In the genomic region with DNA sequence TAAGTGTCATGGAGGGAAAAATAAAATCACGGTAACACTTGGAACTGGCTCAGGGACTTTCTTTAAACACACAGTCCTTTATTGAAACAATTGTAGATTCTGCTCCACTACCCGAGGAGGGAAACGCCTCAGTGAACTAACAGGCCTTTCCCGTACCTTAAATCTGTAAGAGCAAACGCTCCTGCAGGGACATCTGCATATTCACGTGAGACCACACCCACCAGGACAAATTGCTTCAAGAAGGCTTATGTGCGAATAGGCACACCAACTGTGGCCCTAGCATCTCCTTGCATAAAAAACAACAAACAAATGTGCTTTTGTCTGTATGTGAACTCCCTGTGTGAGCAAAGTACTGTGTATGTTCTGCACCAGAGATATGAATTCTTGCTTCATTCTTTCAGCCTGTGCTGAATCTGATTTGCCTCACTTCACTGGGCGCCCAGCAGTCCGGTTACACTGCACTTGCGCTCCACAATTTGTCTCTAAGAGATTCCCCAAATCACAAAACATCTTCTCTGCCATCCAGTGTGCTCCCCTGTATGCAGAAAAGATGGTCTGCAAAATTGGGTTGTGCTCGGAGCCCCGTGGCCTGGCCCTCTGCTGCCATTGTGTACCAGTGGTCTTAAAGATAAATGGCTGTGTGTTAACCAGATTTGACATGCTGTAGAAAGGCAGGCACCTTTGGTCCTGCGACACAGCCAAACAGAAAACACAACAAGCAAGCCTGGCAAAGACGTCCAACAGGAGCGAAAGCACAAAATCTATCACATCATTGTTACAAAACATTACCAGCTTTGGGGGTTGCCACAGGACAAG, we compare ENCODE assay signal across 9 mouse cellular contexts. TPM values are rescaled to one million over a fixed set of nuclear protein-coding genes. Genes with fewer than 3 reads are reported as not detected.
DNase-seq lines count a peak whose midpoint lies in the region; ATAC-seq and TF ChIP-seq lines count a peak whose summit lies in the region.
"Had no signal": no experiment of that assay in that cellular context is flagged by ENCODE, and none has a peak within 500 bp of the region (broad histone marks: within the 10 kb centered on the region; RNA-seq: fewer than 3 reads in every experiment).

No protein-coding gene starts in this region.

- H3K9me3 ChIP-seq in hindbrain, embryonic 16.5 days (ENCODE audit: control insufficient read depth, low read length) = no peaks in the 10 kb centered on the region
- H3K9me3 ChIP-seq: liver, embryonic 12.5 days had no signal

- intact Hi-C loops in gastrocnemius, adult 2 months (cut with DNase I) = no loop called here

- peak overlapping the region; percentile 25 for H3K27ac ChIP-seq in gastrocnemius, adult 2 months
- peak overlapping the region; percentile 27 for H3K27ac ChIP-seq in hindbrain, embryonic 16.5 days (ENCODE audit: low read depth, low read length)
- H3K27ac ChIP-seq: liver, embryonic 12.5 days had no signal

- 22% methylated on average over 15 of the region's 15 CpGs for WGBS in hindbrain, embryonic 16.5 days

- TF ChIP-seq CTCF in gastrocnemius, adult 2 months (IDR thresholded peaks at IDR 0.05) = no peak

- peaks cover 12% of the 10 kb centered on the region for H3K4me1 ChIP-seq in hindbrain, embryonic 16.5 days (ENCODE audit: control insufficient read depth, insufficient read depth, low read depth, low read length)

- no peaks in the 10 kb centered on the region for H3K36me3 ChIP-seq in hindbrain, embryonic 16.5 days (ENCODE audit: control insufficient read depth, insufficient read depth, low read length)

- H3K9ac ChIP-seq in hindbrain, embryonic 16.5 days (ENCODE audit: low read depth, low read length) = no peak overlapping the region
- H3K9ac ChIP-seq: liver, embryonic 12.5 days had no signal

- no peak for DNase-seq in gastrocnemius, adult 2 months
- no peak for DNase-seq in gastrocnemius, adult 18-20 months (ENCODE audit: low spot score)
- peak; percentile 13 for DNase-seq in right cerebral cortex, postnatal 4 days
- DNase-seq in right cerebral cortex, postnatal 25 days = no peak
- DNase-seq in retina, postnatal 1 day = peak; percentile 54
- no peak for DNase-seq in adrenal gland, postnatal 14 days
- no peak for DNase-seq in thymus, postnatal 14 days

- no peaks in the 10 kb centered on the region for H3K27me3 ChIP-seq in hindbrain, embryonic 16.5 days (replicated peaks; ENCODE audit: control insufficient read depth, insufficient read depth, low read length)
- H3K27me3 ChIP-seq: liver, embryonic 12.5 days had no signal

- peak overlapping the region; percentile 22; the same call in 1 of the 2 replicates for H3K4me2 ChIP-seq in hindbrain, embryonic 16.5 days (ENCODE audit: low read length)
- H3K4me2 ChIP-seq: liver, embryonic 12.5 days had no signal

- peak overlapping the region; percentile 18; the same call in 1 of the 2 replicates for H3K4me3 ChIP-seq in gastrocnemius, adult 2 months
- H3K4me3 ChIP-seq in hindbrain, embryonic 16.5 days (ENCODE audit: low read length) = no peak overlapping the region
- H3K4me3 ChIP-seq: liver, embryonic 12.5 days had no signal

- ATAC-seq in hindbrain, embryonic 16.5 days = peak; percentile 38; the same call in 1 of the 2 replicates
- ATAC-seq: liver, embryonic 12.5 days had no signal

RNA-seq across cellular contexts. Expression of a gene that starts 28.6 kb away (rescaled TPM):
- total RNA-seq in gastrocnemius, adult 2 months (2021) = 10 to 100 TPM; 31.3 to 41.6 TPM
- 10 to 100 TPM; 34.8 to 49.2 TPM for total RNA-seq in gastrocnemius, adult 18-20 months (2021)
- 30.3 and 36.8 TPM in 2 replicates for polyA plus RNA-seq in hindbrain, embryonic 16.5 days (2015; fragmentation: Nextera tagmentation; extraction: Ambion mirVana)
- total RNA-seq in adrenal gland, postnatal 14 days (2021) = 153 and 158 TPM in 2 replicates

Comparison
In these comparisons a context has a peak if more than half of its experiments do, and no peak if none do; other contexts are left out.
1. DNase-seq: peak in right cerebral cortex, postnatal 4 days (single experiment) and retina, postnatal 1 day (single experiment); none in gastrocnemius, adult 2 months (single experiment), gastrocnemius, adult 18-20 months (single experiment), right cerebral cortex, postnatal 25 days (single experiment), adrenal gland, postnatal 14 days (single experiment) and thymus, postnatal 14 days (single experiment).